Mouse (Mus musculus): Measurements from ENCODE around the gene Rin2.
A peak's percentile ranks its signal among the peaks of the same experiment; 100 is the strongest.

Gene Rin2

DNA sequence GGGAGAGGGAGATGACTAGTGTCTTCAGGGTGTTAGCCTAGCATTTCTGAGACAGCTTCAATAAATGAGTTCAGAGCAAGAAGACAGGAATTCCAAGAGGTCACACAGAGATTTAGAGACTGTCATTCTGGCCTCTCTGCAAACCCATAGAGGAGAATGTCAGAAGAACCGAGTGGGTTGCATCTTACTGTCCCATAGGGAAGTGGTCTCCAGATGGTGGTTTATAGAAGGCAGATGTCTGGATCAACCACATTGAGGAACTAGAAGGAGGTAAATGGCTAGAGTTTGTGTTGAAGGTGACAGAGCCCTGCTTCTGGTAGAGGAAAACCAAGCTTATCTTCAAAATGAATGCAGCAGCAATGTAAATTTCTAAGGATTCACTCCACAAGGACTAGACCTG is 61.5 kb downstream of the Rin2 start:
- peak; percentile 76 for DNase-seq

DNA sequence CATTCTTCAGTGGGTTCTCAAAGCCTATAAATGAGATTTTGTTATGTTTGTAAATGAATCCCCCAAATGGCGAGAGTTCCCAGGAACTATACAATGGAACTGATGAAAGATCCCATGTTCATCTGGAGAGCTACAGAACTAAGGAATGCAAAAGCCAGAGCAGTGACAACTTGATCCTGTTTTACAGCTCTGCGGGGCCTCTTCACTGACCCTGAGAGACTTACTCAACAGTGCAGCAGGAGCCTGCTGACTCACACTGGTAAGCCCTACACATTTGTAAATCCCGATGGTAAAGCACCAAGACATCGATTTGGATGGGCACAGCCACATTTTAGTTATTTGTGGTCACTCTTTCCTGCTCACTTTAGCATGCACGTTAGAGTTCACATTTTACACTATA is 62.2 kb downstream of the Rin2 start:
- DNase-seq: peak; percentile 33

DNA sequence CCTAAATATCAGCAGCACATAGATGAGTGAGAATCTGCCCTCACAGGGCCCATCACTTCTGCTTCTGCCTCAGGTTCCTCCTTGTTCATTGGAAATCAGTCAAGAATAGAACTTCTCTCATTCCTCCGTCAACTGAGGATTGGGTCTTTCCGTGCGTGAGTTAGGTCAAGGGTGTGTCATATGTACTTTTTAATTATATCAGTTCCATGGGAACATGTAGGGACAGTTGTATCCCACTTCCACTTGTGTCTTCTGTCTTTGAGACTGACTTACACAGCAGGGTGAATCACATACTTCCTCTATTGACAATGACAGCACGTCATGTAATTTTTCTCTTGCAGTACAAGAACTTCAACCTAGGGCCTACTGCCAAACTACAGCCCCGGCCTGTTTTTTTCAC is 65.7 kb downstream of the Rin2 start:
- peak; percentile 89 for DNase-seq

DNA sequence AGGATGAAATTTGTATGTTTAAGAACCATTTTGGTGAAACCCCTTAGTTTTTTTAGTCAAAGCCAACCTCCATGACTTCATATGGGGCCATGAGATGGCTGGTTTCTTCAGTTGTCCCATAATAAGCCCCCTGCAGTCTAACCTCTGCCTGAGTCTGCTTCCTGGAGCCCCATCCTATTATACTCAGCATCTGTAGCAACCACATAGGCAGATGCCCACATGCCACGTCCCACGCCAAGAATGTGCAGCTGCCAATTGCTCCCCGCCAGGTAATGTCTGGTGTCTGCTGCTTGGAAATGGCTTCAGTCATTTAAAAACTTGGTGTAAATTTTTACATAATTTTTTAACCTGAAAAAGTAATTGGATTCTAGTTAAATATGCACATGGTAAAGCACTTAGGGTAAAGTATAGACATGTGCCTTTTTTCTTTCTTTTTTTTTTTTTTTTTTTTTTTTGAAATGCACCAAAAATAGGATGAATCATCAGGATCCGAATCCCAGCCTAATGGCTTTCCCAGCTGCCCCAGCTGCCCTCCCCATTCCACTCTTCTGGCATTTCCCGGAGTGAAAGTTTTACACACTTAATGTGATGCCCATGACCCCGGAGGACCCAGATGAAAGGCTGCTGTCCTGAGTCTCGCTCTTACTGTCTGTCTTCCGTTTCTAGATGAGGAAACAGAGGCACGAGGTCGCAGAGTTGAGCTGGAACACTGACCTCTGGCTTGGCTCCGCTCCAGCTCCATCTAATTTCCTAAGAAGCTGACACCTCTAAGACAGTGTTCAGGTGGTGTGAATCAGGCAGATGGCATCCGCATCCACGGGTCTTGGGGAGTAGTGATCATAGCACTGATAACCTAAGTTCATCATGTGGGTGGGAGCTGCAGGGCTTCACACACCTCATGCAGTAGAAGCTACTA is 68.0 kb downstream of the Rin2 start:
- DNase-seq: peak; percentile 90

DNA sequence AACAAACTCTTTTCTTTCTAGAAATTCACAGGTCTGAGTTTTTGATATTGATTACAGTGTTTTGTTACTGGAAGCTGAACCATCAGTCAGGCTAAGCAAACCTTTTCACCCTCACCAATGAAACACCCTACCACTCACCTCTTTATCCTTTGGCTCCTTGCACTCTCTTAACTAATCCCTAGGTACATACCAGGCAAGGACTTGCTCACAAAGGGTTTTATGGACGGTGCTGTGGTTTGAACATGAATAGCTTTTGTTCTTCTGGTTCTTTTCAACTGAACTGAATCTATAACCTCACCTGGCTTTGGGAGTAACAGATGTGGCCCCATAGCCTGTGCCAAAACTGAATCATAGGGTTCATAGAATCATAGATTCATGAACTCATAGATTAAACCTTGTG is 71.4 kb downstream of the Rin2 start:
- DNase-seq: no peak

DNA sequence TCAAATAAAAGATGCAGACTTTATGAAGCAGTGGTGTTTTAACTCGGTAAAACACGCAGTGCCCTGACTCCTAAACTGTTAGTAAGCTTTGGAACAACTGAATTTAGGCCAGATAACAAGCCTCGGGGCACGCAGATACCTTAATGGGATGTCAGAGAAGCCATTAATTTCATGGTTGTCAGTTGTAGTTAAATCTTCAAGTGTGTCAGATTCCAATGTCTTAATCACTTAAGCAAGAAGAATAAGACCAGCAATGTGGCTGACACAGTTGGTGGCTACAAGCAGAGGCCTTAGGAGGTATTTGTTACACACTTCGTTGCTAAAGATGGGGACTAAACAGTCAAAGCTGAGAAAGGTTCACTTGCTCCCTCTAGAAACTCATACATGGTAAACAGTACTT is 74.6 kb downstream of the Rin2 start:
- DNase-seq: no peak

DNA sequence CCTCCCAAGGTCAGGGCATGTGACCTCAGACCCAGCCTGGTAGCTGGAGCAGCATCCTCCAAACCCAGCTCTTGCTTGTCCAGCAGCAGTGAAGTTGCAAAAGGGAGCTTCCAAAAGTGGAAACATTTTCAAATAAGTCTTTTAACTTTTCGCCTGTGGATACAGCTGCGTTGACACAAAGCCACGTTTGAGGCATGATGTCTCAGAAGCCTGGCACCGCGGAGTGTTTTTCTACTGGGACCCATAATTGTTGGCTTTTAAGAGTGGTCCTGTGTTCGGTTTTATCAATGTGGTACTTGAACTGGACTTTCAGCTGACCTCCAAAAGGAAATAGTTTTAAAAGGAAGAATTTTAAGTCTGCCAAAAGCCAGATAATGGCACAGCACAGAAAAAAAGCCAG is 77.6 kb downstream of the Rin2 start:
- peak; percentile 91 for DNase-seq

DNA sequence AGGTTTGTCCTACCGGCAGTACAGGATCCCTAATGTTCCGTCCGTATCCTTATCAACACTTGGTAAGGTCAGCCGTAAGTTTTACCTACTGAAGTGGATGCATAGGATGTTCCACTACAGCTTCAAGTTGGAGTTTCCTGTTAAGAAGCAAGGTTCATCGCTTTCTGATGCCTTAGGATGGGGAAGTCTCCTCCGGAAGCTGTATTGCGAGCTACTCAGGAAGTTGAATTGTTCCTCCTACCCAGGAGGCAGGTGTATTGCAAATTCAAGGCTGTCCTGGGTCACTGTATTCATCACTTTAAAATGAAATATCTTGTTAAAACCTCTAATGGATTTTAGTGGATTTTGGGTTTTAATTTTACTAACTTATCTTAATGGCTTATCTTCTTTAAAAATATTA is 79.0 kb downstream of the Rin2 start:
- DNase-seq: no peak

DNA sequence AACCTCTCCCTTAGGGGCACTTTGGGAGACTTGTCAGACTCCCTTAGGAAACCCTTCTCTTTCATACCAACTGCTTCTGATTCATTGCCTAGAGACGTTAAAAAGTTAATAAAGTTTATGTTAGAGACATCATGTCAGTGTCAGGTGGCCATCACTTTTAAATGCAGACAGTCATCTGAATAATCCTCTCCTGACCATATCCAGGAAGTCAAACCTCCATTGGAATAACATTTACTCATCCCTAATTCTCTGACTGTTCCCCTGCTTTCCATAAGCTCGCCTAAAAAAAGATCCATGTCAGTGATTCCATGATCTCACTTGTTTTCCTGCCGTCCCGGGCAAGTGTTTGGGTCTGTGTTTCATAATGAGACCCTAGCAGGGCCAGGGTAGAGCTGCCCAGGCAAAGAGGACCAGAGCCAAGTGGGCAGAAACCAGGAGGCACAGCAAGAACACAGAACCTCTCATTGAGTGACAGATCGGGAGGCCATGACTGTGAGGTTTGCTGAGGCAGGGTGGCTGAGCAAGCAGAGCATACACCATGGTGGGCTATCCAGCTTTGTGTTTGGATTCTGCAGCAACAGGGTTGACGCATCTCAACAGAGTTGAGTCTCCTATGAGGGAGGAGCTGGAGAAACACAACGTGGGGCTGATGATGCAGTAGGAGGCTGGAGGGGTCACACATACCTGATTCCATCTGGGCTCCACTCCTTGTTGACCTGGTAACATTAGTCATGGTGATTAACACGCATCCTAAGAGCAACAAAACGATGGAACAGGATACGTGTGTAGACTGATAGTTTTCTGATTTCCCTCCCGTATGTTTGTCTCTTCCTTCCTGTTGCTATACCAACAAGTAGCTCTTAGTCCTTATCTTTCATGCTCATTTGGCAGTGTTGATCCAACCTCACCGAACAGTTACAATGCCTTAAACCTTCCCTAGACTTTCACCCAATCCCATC is 81.1 kb downstream of the Rin2 start:
- DNase-seq: peak; percentile 91

DNA sequence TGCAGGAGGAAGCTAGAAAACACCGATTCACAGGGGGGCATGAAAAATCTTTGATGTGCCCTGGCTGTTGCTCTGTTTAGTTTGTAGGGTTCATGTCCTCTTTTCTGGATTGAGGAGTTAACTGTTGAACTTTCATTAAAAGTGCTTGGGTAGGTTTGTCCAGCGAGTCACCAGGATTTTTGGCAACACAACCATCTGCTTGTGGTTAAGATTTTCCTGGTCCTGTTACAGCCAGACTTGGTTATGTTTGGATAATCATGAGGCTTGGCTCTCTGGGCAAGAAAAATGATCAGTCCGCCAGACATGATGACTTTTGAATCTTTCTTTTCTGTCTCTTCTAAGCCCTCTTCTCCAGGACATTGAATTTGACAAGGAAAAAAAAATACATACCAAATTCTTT is 85.1 kb downstream of the Rin2 start:
- DNase-seq: no peak

DNA sequence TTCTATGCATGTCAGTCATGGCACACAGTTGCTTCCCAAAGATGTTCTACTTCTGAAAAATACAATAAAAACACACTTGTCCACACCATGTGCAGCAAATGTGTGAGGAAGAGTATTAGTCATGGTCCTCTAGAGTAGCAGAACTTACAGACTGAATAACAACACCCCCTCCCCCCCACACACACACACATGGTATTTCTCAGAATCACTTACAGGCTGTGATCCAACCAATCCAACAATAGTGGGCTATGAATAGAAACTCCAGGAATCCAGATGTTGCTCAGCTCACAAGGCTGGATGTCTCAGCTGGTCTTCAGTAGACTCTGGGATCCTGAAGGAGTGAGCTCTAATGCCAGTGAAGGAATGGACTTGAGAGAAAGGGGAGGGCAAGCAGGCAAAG is 86.4 kb downstream of the Rin2 start:
- DNase-seq: no peak

DNA sequence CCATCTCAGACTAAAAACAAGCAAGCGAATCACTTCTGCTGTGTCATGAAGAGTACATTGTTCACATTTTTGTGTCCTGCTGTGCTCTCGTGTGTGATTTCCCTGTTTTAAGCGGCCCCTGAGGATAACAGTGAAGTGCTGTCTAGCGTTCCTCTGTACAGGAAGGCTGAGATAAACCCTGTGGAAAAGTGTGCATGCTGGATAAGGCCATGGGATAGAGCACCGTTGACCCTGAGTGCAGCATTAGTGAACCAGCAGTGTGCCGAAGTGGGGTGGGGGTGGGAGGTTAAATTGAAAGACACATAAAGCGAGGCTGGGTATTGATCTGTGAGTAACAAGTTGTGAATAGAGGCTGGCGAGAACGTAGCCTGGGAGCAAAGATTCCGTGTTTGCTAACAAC is 94.9 kb downstream of the Rin2 start:
- DNase-seq: no peak

DNA sequence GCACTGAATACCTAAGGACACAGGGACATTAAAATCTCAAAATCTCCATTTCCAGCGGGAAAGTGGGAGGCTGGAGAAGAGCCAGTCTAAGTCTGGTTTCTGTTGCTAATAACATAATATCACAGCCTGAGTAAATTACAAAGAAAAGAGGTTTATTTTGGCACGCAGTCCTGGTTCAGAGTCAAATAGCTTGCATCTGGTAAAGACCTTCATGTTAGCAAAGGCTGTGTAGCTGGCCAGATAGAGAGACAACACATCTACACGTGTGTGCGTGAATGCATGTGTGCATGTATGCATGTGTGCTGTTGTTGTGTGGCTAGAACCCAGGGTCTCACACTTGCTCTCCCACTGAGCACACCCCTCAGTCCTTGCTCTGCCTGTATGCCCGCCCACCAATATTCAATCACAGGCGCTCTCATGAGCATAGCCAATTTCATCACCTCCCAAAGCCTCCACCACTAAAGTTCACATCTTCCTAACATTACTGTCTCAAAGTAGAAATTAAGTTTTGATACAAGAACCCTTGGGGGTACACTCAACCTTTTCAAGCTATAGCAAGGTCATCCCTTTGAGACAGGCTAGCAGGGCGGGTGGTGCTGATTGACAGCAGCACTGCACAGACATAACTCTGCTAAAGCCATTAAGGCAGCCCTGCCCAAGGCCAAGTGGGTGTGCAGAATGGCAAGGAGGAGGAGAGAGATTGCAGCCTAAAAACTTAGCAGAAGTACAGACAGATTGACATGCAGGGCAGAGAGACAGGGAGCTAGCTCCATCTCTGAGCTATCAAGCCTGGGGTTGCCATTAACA is 95.9 kb downstream of the Rin2 start:
- peak; percentile 94 for DNase-seq

DNA sequence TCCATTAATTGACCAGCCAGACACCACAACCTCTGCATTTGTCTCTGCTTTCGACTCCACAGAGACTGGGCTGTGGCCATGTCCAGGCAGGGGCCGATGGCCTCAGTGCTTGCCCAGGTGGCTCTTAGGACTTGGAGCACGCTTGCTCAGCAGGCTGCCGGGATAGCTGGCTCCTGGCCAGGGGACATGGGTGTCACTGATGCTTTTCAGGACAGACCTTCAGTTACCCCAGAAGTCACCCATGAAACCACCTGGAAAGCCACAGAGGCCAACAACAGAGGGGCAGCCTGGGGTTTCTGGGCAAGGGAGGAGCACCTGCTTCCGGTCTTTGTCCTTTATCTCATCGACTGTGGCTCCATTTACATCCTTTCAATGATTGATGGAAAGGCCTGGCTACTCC is 108.2 kb downstream of the Rin2 start:
- peak; percentile 92 for DNase-seq

DNA sequence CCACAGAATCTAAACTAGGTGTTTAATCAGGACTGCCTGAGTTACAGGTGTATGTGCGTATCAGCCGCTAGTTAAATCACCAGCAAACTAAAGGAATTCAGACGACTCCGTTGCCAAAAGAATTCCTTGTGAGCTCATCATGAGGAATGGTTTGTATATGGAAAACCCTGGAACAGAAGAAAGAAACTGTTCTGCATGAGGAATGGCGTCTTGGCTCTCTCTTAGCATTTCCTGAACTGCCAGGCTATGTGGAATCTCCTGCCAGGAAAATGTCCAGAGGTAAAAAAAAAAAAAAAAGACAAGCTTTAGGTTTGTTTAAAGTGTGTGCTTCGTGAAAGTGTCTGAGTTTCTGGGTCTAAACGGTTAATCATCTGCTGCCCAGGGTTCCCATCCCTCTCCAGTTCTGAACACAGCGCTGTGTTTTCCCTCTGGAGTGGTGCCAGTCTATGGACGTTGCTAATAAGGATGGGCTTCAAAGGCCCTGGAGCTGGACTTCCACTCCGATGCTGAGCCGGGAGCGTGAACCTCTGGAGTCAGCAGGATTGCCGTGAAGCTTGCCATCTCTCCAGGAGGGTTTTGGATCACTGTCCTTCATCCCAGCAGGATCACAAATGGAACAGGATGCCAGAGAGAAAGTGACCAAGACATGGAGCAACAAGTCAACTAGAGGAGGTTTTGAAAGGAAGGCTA is 109.4 kb downstream of the Rin2 start:
- DNase-seq: peak; percentile 88

DNA sequence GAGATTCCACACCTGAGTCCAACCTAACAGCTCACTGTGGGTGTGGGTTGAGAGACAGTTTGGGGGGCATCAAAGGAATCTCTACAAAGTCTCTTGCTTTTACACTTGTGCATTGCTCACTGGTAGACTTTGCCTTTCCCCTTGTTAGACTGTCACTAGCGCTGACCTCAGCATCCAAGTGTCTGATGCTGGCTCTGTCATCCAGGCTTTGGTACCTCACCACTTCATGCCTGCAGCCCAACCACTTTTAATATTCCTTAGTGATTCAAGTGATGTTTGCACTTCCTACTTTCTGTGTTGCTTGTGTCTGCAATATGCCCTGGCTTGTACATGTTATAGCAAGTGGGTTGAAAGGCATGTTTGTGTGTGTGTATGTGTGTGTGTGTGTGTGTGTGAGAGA is 109.9 kb downstream of the Rin2 start:
- peak; percentile 78 for DNase-seq

DNA sequence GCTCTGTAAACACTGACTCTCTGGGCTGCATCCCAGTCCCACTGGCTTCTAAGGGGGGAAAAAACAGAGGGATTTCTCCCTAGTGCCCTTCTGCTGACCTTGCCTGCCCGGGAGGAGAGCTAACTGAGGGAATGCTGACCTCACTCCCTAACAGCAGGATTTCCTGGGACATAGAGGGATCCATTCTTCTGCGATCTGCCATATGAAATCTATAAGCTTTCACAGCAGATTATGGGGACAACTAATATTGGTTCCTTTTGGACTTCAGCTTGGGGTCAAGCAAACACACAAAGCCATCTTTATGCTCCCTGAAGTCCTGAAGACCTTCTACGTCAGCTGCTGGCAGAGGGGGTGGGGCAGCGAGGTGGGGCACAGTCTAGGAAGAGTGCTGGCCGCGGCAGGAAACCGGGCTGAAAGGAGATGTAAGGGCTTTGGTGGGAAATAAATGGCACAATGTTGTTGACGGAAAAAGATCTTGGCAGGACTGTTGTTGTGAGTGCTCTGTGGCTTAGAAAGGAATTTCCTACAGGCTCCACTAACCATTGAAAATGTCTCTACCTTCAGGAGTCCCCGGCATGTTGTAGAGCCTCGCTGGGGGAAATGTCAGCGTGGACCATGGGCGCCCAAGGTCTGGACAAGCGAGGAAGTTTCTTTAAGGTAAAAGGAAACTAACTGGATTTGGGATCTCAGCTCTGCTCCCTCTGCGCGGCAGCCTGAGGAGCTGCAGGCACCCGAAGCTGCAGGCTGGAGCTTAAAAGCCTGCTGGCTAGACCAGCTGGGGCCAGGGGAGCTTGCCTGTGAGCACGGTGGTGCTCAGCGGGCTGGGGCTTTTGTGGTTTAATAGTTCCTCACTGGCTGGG is 111.0 kb downstream of the Rin2 start:
- DNase-seq: peak; percentile 97

DNA sequence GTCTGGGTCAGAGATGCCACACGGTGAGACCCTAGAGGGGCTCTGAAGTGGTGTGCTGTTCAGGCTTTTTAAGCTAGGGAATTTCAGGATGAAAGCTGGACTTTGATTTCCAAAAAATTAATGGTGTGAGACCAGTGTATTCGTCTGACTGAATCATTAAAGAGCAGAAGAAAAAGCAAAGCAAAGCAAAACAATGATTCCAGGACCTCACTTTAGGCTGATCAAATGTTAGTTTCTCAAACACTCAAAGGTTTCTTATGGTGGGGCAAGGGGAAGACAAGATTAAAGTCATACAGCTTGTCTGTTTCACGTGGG is 111.6 kb downstream of the Rin2 start:
- no peak for DNase-seq

DNA sequence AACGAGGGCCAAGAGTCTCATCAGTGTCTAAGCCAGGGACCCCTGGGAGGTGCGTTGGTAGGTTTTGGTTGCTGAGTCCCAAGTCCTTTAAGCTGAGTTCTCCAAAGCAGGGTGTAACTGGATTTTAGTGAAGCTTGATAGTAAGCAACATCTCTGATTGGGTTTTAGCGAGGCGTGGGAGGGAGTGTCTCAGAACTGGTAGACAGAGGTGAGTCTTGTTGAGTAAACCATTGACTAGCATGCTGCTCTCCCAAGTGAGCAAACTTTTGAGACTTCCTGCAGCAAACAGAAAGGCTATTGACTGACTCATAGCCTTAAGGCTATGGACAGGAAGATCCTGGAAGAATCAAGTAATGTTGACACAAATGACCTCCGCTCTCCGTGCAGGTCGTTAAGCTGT is 112.5 kb downstream of the Rin2 start:
- peak; percentile 70 for DNase-seq

DNA sequence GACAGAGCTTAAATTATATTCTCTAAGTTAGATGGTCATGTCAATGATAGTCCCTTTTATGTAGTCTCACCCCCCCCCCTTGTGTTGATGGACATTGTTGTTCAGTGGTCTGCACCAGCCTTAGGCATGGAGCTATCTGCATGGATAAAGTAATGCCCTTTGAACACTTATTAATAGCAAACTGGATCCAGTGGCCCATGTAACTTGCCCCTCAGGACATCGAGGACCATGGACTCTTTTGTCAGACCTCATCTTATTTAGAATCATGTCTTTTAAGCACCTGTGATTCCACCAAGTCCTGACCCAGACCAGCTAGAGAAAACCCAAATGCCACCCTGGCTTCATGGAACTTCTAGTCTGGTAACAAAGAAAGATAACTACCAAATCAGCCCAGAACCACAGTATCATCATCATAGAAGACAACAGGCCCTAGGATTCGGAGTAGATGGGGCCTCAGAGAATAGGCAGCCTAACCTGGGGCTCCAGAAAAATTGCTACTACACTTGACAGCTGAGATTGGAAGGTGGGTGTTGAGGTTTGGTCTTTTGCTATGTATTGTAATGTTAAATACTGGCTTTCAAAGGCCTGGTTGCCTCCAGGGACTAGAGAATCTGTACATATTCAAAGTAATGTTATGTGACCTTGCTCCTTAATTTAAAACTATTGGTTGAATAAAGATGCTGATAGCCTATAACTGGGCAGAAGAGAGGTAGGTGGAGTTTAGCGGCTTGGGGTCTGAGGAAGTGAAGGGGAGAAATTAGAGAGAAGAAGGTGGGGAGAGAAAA is 113.7 kb downstream of the Rin2 start:
- no peak for DNase-seq

DNA sequence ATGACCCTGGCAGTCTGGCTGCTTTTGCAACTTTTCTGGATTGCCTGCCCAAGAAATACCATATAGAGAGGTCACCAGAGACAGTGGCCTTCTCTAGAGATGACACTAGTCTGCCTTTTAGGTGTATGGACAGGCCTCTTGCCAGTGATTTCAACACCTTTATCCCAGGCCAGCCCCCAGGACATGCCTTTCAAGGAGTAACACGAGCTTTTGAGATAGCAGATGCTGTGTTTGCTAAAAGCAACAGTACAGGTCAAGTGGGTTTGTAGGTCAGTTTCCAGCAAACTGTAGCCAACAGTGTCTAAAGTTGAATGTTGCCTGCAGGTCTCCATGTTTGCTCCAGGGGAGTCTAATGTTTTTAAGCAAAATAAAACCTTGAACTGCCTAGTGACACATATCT is 118.7 kb downstream of the Rin2 start:
- peak; percentile 72 for DNase-seq
